Mouse (Mus musculus) embryo, embryonic 10.5 days (tissue): ENCODE data around the gene Gar1.
A peak's percentile ranks its signal among the peaks of the same experiment; 100 is the strongest.

Experiments used
- DNase-seq: peaks from one replicate; pipeline ENCODE4 v3.0.0-alpha.2; 2015; ENCODE audit warnings: low spot score

Gar1 gene

GRCm38 (mm10) chr3:129831035-129831568 lies at the start of gene Gar1:
Gar1 (minus strand) TSS chr3:129831396.
- peak; percentile 98 for DNase-seq

- no peak for DNase-seq
Observed at GRCm38 (mm10) chr3:129879913-129880312, 48.7 kb upstream of the Gar1 start.

GRCm38 (mm10) chr3:129879131-129879757 lies 48.0 kb upstream of the Gar1 start:
- peak; percentile 56 for DNase-seq

GRCm38 (mm10) chr3:129878405-129879021 lies 47.3 kb upstream of the Gar1 start, which contains the start of gene Pla2g12a:
Pla2g12a (plus strand) TSS chr3:129878606.
- DNase-seq = peak; percentile 92

- no peak for DNase-seq
Observed at GRCm38 (mm10) chr3:129877327-129877726, 46.1 kb upstream of the Gar1 start.

GRCm38 (mm10) chr3:129863698-129864097 lies 32.5 kb upstream of the Gar1 start:
- DNase-seq = peak; percentile 56

- no peak for DNase-seq
Observed at GRCm38 (mm10) chr3:129862592-129862991, 31.4 kb upstream of the Gar1 start.

- no peak for DNase-seq
Observed at GRCm38 (mm10) chr3:129846846-129847245, 15.7 kb upstream of the Gar1 start.

GRCm38 (mm10) chr3:129845868-129846267 lies 14.7 kb upstream of the Gar1 start:
- DNase-seq = no peak

GRCm38 (mm10) chr3:129838017-129838416 lies 6.8 kb upstream of the Gar1 start:
- DNase-seq = no peak

GRCm38 (mm10) chr3:129836965-129837364 lies 5.8 kb upstream of the Gar1 start:
- no peak for DNase-seq

GRCm38 (mm10) chr3:129836051-129836697 lies 5.0 kb upstream of the Gar1 start:
- DNase-seq = peak; percentile 32

GRCm38 (mm10) chr3:129835388-129835934 lies 4.3 kb upstream of the Gar1 start, which contains the start of gene Cfi:
Cfi (plus strand) TSS chr3:129835884.
- no peak for DNase-seq

- DNase-seq = no peak
Observed at GRCm38 (mm10) chr3:129830626-129831025, 570 bp downstream of the Gar1 start.

GRCm38 (mm10) chr3:129827691-129828090 lies 3.5 kb downstream of the Gar1 start:
- DNase-seq = no peak

- no peak for DNase-seq
Observed at GRCm38 (mm10) chr3:129826691-129827090, 4.5 kb downstream of the Gar1 start.

- no peak for DNase-seq
Observed at GRCm38 (mm10) chr3:129824891-129825290, 6.3 kb downstream of the Gar1 start.

GRCm38 (mm10) chr3:129824146-129824545 lies 7.0 kb downstream of the Gar1 start:
- no peak for DNase-seq

- DNase-seq = peak; percentile 76
Observed at GRCm38 (mm10) chr3:129823293-129823692, 7.9 kb downstream of the Gar1 start.

GRCm38 (mm10) chr3:129822206-129822775 lies 8.9 kb downstream of the Gar1 start, which contains the start of gene Rrh:
Rrh (minus strand) TSS chr3:129822587.
- DNase-seq = no peak

GRCm38 (mm10) chr3:129821736-129822135 lies 9.5 kb downstream of the Gar1 start:
- DNase-seq = no peak

GRCm38 (mm10) chr3:129820847-129821246 lies 10.3 kb downstream of the Gar1 start:
- no peak for DNase-seq
